Mouse (Mus musculus): ENCODE data around the gene Tbxas1.

The Tbxas1 gene

GRCm38 (mm10) chr6:38900479-38901126 is 25.4 kb downstream of the Tbxas1 start:
- DNase-seq = no peak

- no peak for DNase-seq
Measured at GRCm38 (mm10) chr6:38901152-38901551, 25.9 kb downstream of the Tbxas1 start.

- no peak for DNase-seq
Measured at GRCm38 (mm10) chr6:38901636-38902035, 26.4 kb downstream of the Tbxas1 start.

- no peak for DNase-seq
Measured at GRCm38 (mm10) chr6:38902820-38903439, 27.7 kb downstream of the Tbxas1 start.

GRCm38 (mm10) chr6:38906005-38906404 is 30.8 kb downstream of the Tbxas1 start:
- no peak for DNase-seq

GRCm38 (mm10) chr6:38908401-38908800 is 33.2 kb downstream of the Tbxas1 start:
- DNase-seq = no peak

GRCm38 (mm10) chr6:38910828-38911559 is 35.8 kb downstream of the Tbxas1 start:
- DNase-seq = peak; percentile 31 to 69

GRCm38 (mm10) chr6:38912121-38912660 is 37.0 kb downstream of the Tbxas1 start:
- no peak for DNase-seq

GRCm38 (mm10) chr6:38912845-38913244 is 37.6 kb downstream of the Tbxas1 start:
- no peak for DNase-seq

GRCm38 (mm10) chr6:38913386-38914042 is 38.3 kb downstream of the Tbxas1 start:
- DNase-seq = no peak

- no peak for DNase-seq
Measured at GRCm38 (mm10) chr6:38914181-38914580, 39.0 kb downstream of the Tbxas1 start.

GRCm38 (mm10) chr6:38915776-38916175 is 40.6 kb downstream of the Tbxas1 start:
- no peak for DNase-seq

- DNase-seq = no peak
Measured at GRCm38 (mm10) chr6:38916571-38916970, 41.4 kb downstream of the Tbxas1 start.

GRCm38 (mm10) chr6:38917415-38917814 is 42.2 kb downstream of the Tbxas1 start:
- DNase-seq = no peak

GRCm38 (mm10) chr6:38918728-38919127 is 43.5 kb downstream of the Tbxas1 start:
- no peak for DNase-seq

GRCm38 (mm10) chr6:38919135-38919740 is 44.0 kb downstream of the Tbxas1 start:
- DNase-seq = no peak

- no peak for DNase-seq
Measured at GRCm38 (mm10) chr6:38920141-38920540, 44.9 kb downstream of the Tbxas1 start.

- DNase-seq = no peak
Measured at GRCm38 (mm10) chr6:38921095-38921809, 46.0 kb downstream of the Tbxas1 start.

- DNase-seq = no peak
Measured at GRCm38 (mm10) chr6:38921810-38922116, 46.6 kb downstream of the Tbxas1 start.

GRCm38 (mm10) chr6:38922517-38922916 is 47.3 kb downstream of the Tbxas1 start:
- no peak for DNase-seq

GRCm38 (mm10) chr6:38923450-38923849 is 48.2 kb downstream of the Tbxas1 start:
- no peak for DNase-seq
